Mouse (Mus musculus) layer of hippocampus, adult 8-10 months (tissue): Measurements from ENCODE around the gene Zfp663. TPM values are rescaled to one million over a fixed set of nuclear protein-coding genes. Genes with fewer than 3 reads are reported as not detected.

ENCODE experiments used
- DNase-seq, 2 experiments: peaks; one replicate each; pipeline ENCODE4 v3.0.0; 2022; ENCODE audit warnings: low spot score in 2 of 2
- total RNA-seq, 4 experiments: library from RNA; stranded (reverse); gene quantifications; 2 replicates each; pipeline ENCODE4 v1.2.4; 2022

Gene Zfp663
- total RNA-seq, 4 experiments from 2014 or later, result 0.17 TPM; not detected in 3

- DNase-seq, result no peak
Measured at GRCm38 (mm10) chr2:165321381-165321888, 47.1 kb downstream of the Zfp663 start.

GRCm38 (mm10) chr2:165320531-165321150 is 47.9 kb downstream of the Zfp663 start:
- DNase-seq, result no peak

DNA sequence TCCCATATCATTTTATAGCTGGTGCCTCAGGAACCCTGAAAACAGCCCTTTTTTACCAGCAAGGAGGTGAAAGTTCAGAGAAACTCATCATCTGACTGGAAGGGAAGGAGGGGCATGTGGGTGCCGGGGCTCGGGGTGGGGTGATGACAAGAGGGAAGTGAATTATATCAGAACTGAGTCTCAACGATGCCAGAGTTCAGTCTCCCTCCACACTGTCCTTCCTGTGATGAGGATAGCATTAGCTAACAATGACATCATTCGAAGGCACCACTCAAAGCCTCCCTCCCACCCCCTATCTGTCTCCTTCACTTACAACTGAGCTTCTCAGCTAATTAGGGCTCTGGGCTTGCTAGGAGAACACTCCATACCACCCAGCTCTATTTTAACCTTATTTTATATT is 49.0 kb downstream of the Zfp663 start:
- no peak for DNase-seq

- no peak for DNase-seq
Measured at GRCm38 (mm10) chr2:165318941-165319340, 49.6 kb downstream of the Zfp663 start.

- no peak for DNase-seq
Measured at GRCm38 (mm10) chr2:165317621-165318263, 50.8 kb downstream of the Zfp663 start.

GRCm38 (mm10) chr2:165316837-165317473 is 51.6 kb downstream of the Zfp663 start:
- DNase-seq, result peak; percentile 63 to 74

- DNase-seq, result no peak
Measured at GRCm38 (mm10) chr2:165316204-165316603, 52.3 kb downstream of the Zfp663 start.

GRCm38 (mm10) chr2:165314197-165314596 is 54.3 kb downstream of the Zfp663 start:
- DNase-seq, result no peak

- DNase-seq, result no peak
Measured at GRCm38 (mm10) chr2:165312381-165312780, 56.1 kb downstream of the Zfp663 start.

- no peak for DNase-seq
Measured at GRCm38 (mm10) chr2:165311577-165311976, 57.0 kb downstream of the Zfp663 start.

- no peak for DNase-seq
Measured at GRCm38 (mm10) chr2:165310818-165311425, 57.6 kb downstream of the Zfp663 start.

GRCm38 (mm10) chr2:165307801-165308200 is 60.7 kb downstream of the Zfp663 start:
- no peak for DNase-seq

DNA sequence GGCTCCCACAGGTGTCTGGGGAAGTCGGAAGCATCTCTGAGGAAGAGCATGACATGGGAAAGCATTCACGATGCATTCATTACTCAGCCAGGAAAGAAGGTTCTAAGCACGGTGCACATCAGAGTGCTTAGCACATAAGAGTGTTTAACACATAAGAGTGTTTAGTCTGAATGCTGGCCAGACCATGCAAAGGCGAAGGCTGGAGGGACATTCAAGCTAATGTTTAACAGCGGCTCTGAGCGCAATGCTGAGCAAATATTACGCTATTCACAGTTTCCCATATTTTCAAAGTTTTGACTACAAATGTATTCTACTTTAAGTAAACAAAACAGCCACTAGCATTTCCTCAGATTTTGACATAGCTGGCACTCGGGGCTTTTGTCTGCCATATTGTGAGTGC is 63.1 kb downstream of the Zfp663 start:
- DNase-seq, result no peak

GRCm38 (mm10) chr2:165304819-165305218 is 63.7 kb downstream of the Zfp663 start:
- DNase-seq, result no peak

GRCm38 (mm10) chr2:165303354-165304012 is 65.0 kb downstream of the Zfp663 start:
- DNase-seq, result no peak

DNA sequence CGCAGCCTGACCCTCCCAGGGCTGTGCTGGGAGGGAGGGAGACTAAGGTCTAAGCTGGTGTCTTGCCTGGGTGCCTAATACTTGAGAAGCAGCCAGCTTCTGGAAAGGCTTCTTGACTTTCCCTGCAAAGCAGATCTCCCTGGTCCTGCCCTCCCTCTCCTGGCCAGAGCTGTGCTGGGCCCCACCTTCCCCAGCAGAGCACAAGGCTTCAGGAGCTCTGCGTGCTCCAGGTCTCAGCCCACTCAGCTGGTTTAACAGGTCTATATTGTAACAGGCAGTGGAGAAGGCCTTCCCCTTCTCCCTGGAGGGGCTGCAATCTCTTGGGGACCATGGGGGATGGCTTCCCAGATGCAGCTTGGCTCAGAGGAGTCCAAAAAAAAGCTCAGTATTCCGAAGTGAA is 67.1 kb downstream of the Zfp663 start:
- DNase-seq, result no peak

Other genes starting within 250 kb of the Zfp663 start
- 10 to 100 TPM; 17.8 to 19.7 (median 18.2) TPM for gene Cdh22, start 133.9 kb downstream of the Zfp663 start, total RNA-seq
- gene Slc35c2, start 80.9 kb downstream of the Zfp663 start, total RNA-seq, result 10 to 100 TPM; 79.3 to 98.3 (median 92.3) TPM
- gene Elmo2, start 42.2 kb downstream of the Zfp663 start, total RNA-seq, result 100 to 1,000 TPM; 154 to 173 (median 161) TPM
- 10 to 100 TPM; 13.4 to 16.7 (median 15.1) TPM for gene Zfp334, start 19.5 kb upstream of the Zfp663 start, total RNA-seq
- under 1 TPM in 3 of 4 experiments, not detected in 1; 0.08 to 0.24 (median 0.09) TPM for gene Ocstamp, start 31.7 kb upstream of the Zfp663 start, total RNA-seq
- gene Slc13a3, start 104.5 kb upstream of the Zfp663 start, total RNA-seq, result 10 to 100 TPM; 11.1 to 18.7 (median 13.8) TPM
- gene Trp53rka, start 124.6 kb upstream of the Zfp663 start, total RNA-seq, result 10 to 100 TPM; 17.5 to 22.6 (median 20.5) TPM
- 1 to 10 TPM; 1.2 to 2.0 (median 1.6) TPM for gene Slc2a10, start 135.1 kb upstream of the Zfp663 start, total RNA-seq
- 1 to 10 TPM; 2.6 to 4.5 (median 3.0) TPM for gene Eya2, start 226.3 kb upstream of the Zfp663 start, total RNA-seq